Mouse (Mus musculus): ENCODE results near the gene Slc9a2.
"Not testable (repeated sequence)": the region's sequence is repeated elsewhere in the genome, so short reads cannot be mapped to it uniquely, and the experiment has no call there.

Slc9a2 gene

DNA sequence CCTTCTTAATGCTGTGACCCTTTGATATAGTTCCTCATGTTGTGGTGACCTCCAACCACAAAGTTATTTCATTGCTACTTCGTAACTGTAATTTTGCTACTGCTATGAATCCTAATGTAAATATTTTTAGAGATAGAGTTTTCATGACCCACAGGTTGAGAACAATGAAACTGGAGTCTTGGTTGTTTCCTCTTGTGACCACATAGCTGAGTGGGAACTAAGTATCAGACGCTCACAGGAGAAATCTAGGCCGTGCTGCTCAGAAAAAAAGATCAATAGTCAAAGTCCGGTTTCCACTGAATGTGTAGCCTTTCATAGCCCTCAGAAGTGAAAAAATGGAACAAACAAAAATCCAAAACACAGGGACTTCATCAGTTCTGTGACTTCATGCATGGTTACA lies 24.7 kb downstream of the Slc9a2 start:
- in situ Hi-C loops (cut with MboI; ENCODE audit: unreplicated experiment in 2 of 2) = no loop called here

DNA sequence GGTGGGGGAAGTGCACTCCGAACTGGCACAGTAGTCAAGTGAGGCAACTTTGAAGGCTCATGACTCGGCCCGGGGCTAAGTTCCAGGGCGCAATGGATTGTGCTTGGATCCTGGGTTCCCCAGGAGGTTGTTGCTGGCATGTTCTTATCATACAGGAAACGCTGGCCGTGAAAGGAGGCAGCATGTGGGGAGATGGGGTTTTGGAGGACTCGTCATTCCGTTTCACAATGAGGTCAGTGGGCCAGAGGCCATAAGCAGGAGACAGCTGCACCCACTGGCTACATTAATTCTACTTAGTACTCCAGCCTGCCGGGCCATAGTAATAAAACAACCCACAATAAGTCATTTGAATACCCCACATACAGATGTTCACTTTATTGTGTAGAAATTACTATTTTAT lies 34.6 kb downstream of the Slc9a2 start:
- in situ Hi-C loops (cut with MboI; ENCODE audit: unreplicated experiment in 2 of 2) = no loop called here

DNA sequence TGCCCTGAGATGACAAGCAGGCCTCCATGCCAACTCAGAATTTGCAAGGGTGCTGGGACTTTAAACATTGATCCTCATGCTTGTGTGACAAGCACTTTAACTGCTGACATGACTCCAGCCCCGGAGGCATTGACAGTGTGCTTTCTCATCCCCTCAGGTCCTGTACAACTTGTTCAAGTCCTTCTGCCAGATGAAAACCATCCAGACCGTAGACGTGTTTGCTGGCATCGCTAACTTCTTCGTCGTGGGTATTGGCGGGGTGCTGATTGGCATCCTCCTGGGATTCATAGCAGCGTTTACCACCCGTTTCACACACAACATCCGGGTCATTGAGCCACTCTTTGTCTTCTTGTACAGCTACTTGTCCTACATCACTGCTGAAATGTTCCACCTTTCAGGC lies 45.7 kb downstream of the Slc9a2 start:
- in situ Hi-C loops (cut with MboI; ENCODE audit: unreplicated experiment in 2 of 2) = no loop called here

DNA sequence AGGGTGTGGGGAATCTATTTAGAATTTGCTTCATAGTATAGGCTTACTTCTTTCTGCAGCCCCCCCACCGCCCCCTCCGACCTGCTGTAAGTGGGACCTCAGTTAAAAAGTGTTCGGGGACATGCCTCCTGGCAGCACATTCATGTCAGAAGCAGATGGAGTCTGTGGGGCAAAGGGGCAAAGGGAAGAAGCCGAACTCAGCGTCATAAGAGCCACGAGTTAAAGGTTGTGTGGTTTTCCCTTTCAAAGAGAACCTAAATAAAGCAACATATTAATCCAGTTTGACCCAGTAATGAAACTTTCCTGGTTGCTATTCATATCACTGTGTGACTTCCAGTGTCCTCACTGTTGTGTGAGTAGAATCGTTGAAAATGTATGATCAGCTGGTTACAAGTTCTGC lies 47.0 kb downstream of the Slc9a2 start:
- in situ Hi-C loops (cut with MboI; ENCODE audit: unreplicated experiment in 2 of 2) = no loop called here

DNA sequence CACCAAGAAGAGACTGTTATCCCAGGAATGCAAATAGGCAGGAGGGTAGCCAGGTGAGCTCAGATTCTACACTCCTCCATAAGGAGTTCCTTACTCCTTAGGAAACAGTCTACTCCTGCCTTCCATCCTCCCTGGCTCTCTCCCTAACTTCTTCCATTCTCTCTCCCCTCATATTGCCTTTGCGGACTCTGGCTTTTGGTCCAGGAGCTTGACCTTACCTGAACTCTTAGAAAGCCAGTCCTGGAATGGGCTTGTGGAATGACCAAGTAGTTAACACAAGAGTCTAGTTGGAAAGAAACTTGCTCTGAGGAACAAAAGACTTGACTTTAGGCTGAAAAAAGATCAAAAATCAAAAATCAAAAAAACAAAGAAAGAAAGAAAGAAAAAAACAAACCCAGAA lies 48.3 kb downstream of the Slc9a2 start:
- in situ Hi-C loops (cut with MboI; ENCODE audit: unreplicated experiment in 2 of 2) = no loop called here

- in situ Hi-C loops (cut with MboI; ENCODE audit: unreplicated experiment in 2 of 2) = no loop called here
Measured at GRCm38 (mm10) chr1:40737671-40738070, 57.3 kb downstream of the Slc9a2 start.

- in situ Hi-C loops (cut with MboI; ENCODE audit: unreplicated experiment in 2 of 2) = not testable (repeated sequence)
Measured at GRCm38 (mm10) chr1:40738246-40738645, 57.9 kb downstream of the Slc9a2 start.

- in situ Hi-C loops (cut with MboI; ENCODE audit: unreplicated experiment in 2 of 2) = no loop called here
Measured at GRCm38 (mm10) chr1:40740739-40741138, 60.4 kb downstream of the Slc9a2 start.

DNA sequence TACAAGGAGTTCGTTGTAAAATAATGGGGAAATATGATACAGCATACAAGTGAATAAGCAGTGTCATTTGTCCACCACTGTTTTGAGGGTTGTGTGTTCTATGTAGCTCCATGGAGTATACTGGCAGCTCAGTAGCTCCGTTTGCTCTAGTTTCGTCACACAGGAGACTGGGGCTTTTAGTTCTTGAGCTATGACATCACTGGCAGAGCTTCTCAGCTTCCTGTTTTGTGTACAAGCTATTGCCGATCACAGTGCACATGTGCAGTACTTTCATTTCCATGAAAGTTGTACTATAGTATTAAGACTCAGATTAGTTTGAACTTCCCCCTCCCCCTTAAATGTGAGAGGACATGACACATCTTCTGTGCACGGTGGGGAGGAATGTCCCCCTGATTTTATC lies 65.7 kb downstream of the Slc9a2 start:
- in situ Hi-C loops (cut with MboI; ENCODE audit: unreplicated experiment in 2 of 2) = no loop called here

GRCm38 (mm10) chr1:40759751-40760445 lies 79.5 kb downstream of the Slc9a2 start:
- in situ Hi-C loops (cut with MboI; ENCODE audit: unreplicated experiment in 2 of 2) = loop anchor here in 1 of 2 experiments (10.0 kb wide), 1 partner anchor 175 kb away; the partner anchor contains the start of gene Slc9a4

GRCm38 (mm10) chr1:40764042-40764441 lies 83.7 kb downstream of the Slc9a2 start:
- in situ Hi-C loops (cut with MboI; ENCODE audit: unreplicated experiment in 2 of 2) = loop anchor here in 1 of 2 experiments (10.0 kb wide), 1 partner anchor 179 kb away; the partner anchor contains the start of gene Slc9a4

DNA sequence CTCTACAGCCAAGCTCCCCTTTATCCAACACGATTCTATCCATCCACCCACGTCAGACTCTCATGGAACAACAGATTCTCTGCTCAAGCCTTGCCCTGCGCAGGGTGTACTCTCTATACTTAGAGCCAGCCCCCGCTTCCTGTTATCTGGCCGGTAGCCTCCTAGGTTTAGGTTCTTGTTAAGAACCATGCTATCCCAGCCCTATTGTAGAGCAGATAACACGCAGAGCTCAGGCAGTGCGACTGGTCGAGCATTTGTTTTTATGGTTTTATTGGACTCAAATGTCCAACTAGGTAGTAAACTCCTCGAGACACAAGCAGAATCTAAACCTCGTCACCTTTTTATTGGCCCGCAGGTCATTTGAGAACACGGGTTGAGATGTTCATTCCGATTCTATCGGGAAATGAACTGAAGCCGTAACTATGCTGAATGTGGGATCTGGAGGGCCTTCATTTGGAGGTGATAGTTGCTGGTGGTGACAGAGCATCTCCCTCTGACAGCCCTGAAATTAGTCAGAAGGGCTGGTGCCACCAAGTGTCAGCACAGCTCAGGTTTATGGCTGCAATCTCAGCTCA lies 84.4 kb downstream of the Slc9a2 start:
- in situ Hi-C loops (cut with MboI; ENCODE audit: unreplicated experiment in 2 of 2) = loop anchor here (5.0 to 10.0 kb wide), 2 partner anchors 180 to 182 kb away; partner anchors contain the start of gene Slc9a4 (in 2 of the 2)

GRCm38 (mm10) chr1:40765521-40765920 lies 85.1 kb downstream of the Slc9a2 start:
- in situ Hi-C loops (cut with MboI; ENCODE audit: unreplicated experiment in 2 of 2) = loop anchor here (5.0 to 10.0 kb wide), 2 partner anchors 181 to 183 kb away; partner anchors contain the start of gene Slc9a4 (in 2 of the 2)

DNA sequence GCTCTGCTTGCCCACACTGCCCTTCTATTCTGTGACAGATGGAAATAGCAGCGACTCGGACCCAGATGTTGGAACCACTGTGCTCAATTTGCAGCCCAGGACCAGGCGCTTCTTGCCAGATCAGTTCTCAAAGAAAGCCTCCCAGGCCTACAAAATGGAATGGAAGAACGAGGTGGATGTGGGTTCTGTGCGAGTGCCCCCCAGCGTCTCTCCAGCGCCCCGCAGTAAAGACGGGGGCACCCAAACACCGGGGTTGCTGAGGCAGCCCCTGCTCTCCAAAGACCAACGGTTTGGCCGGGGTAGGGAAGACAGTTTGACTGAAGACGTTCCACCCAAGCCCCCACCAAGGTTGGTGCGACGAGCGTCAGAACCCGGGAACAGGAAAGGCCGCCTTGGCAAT lies 87.2 kb downstream of the Slc9a2 start:
- in situ Hi-C loops (cut with MboI; ENCODE audit: unreplicated experiment in 2 of 2) = loop anchor here (5.0 to 10.0 kb wide), 2 partner anchors 183 to 185 kb away; partner anchors contain the start of gene Slc9a4 (in 2 of the 2)

- in situ Hi-C loops (cut with MboI; ENCODE audit: unreplicated experiment in 2 of 2) = loop anchor here (5.0 to 10.0 kb wide), 2 partner anchors 184 to 186 kb away; partner anchors contain the start of gene Slc9a4 (in 2 of the 2)
Measured at GRCm38 (mm10) chr1:40768606-40769005, 88.2 kb downstream of the Slc9a2 start.

DNA sequence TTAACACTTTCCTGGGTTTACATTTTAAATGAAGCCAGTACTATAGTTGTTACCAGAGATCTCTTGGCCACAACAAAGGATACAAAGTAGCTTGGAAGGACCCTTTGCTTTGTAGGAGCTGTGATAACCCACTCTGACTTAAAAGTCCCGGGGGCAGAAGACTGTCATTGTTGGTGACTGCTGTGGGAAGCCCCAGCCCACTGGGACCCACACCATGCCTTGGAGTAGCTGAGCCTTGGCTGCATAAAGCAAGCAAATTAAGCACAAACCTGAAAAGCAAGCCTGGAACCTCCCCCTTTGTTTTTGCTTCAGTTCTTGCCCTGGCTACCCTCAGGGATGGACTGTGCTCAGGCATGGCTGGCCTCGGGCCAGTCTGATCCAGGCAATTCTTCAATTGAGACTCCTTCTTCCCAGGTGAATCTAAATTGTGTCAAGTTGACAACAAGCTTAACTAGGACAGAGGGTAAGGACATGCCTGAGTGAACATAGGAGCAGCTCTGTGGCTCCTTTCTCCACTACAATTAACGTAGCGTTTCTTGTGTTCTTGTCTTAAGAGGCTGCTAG lies 89.0 kb downstream of the Slc9a2 start:
- in situ Hi-C loops (cut with MboI; ENCODE audit: unreplicated experiment in 2 of 2) = loop anchor here (5.0 to 10.0 kb wide), 2 partner anchors 185 to 187 kb away; partner anchors contain the start of gene Slc9a4 (in 2 of the 2)

DNA sequence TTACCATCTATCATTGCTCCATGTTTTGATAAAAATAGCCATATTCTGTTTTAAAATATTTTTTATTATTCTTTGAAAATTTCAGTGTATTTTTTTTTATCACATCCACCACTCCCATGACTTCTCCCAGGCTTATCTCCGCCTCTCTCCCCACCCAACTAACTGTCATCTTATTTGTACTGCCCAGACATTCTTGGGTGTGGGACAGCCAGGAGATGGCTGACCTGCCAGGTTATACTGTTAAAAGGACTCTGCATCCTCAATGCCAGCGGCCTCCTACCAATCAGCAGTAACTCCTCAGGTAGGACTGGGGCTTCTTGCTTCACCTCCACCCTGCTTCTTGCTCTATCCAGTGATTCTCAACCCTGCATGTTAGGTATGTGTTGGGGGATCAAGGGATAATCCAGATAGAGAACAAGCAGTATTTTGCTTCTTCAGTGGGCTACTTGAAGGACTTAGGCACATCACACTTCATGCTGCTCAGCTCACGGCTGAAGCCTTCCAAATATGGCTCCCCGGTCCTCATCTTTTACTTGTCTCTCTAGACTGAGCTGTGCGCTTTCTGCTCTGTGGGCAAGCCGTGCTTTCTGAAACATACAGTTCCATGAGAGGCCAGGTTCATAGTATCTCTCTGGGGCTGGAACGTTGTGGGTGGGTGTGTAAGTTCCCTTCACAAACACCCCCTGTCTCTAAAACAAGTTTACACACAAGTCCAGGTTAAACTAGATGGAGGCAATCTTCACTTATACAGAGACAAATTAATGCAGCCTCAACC lies 91.0 kb downstream of the Slc9a2 start:
- in situ Hi-C loops (cut with MboI; ENCODE audit: unreplicated experiment in 2 of 2) = no loop called here

- in situ Hi-C loops (cut with MboI; ENCODE audit: unreplicated experiment in 2 of 2) = no loop called here
Measured at GRCm38 (mm10) chr1:40773234-40773633, 92.9 kb downstream of the Slc9a2 start.

- in situ Hi-C loops (cut with MboI; ENCODE audit: unreplicated experiment in 2 of 2) = no loop called here
Measured at GRCm38 (mm10) chr1:40774040-40774439, 93.7 kb downstream of the Slc9a2 start.

DNA sequence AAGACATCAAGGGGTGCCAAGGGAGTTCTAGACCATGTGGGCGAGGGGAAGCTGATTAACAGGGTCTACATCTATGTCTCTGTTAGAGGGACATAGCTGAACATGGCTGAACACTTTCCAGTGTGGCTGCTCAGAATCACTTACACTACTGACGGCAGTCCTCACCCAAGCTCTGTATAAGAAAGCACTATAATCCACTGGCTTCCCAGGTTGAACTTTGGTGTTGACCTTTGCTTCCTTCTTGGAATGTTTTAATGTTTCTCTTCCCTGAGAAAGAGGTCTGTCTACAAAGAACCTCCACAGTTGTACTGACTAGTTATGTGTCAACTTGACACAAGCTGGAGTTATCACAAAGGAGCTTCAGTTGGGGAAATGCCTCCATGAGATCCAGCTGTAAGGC lies 95.7 kb downstream of the Slc9a2 start:
- in situ Hi-C loops (cut with MboI; ENCODE audit: unreplicated experiment in 2 of 2) = no loop called here

GRCm38 (mm10) chr1:40776763-40777162 lies 96.4 kb downstream of the Slc9a2 start:
- in situ Hi-C loops (cut with MboI; ENCODE audit: unreplicated experiment in 2 of 2) = no loop called here

Data from v-Abl transformed pro-B cells (cell line).